Mouse (Mus musculus) brain, embryonic 14.5 days (tissue): ENCODE data around the gene Trip4.
"Not testable (repeated sequence)": the region's sequence is repeated elsewhere in the genome, so short reads cannot be mapped to it uniquely, and the experiment has no call there.

ENCODE experiments used
- CTCF ChIP-seq: fragments of 200-500 bp; IDR thresholded peaks from 2 replicates; pipeline ENCODE4 v1.5.1; 2012; ENCODE audit warnings: inconsistent platforms, mild to moderate bottlenecking, moderate library complexity, borderline replicate concordance; ENCODE audit not compliant: insufficient read depth, insufficient read length; ENCODE audit errors: extremely low read depth
- POLR2A ChIP-seq: fragments of 200-500 bp; IDR thresholded peaks from 2 replicates; pipeline ENCODE4 v1.6.1; 2012; ENCODE audit warnings: mild to moderate bottlenecking, inconsistent platforms, borderline replicate concordance; ENCODE audit not compliant: poor library complexity, insufficient read depth, insufficient read length, severe bottlenecking; ENCODE audit errors: extremely low read depth

- not testable (repeated sequence) for TF ChIP-seq CTCF, POLR2A
Observed at GRCm38 (mm10) chr9:65779619-65780018, 129.0 kb downstream of the Trip4 start.
